Mouse (Mus musculus): ENCODE data around the gene Bcas1. TPM values are rescaled to one million over a fixed set of nuclear protein-coding genes. Genes with fewer than 3 reads are reported as not detected.
"Not testable (repeated sequence)": the region's sequence is repeated elsewhere in the genome, so short reads cannot be mapped to it uniquely, and the experiment has no call there.

The Bcas1 gene
- polyA plus RNA-seq, 1 experiment from 2014 or later = 1.00 TPM

GRCm38 (mm10) chr2:170453809-170454208, 26.2 kb upstream of the Bcas1 start:
- not testable (repeated sequence) for H3K4me3 ChIP-seq (replicated peaks); H3K4me1 ChIP-seq; ATAC-seq (ENCODE audit: low FRiP score); H3K9ac ChIP-seq; H3K4me2 ChIP-seq; H3K36me3 ChIP-seq (replicated peaks); H3K27ac ChIP-seq; H3K9me3 ChIP-seq; H3K27me3 ChIP-seq
- WGBS = 82% methylated on average over 4 of the region's 4 CpGs

DNA sequence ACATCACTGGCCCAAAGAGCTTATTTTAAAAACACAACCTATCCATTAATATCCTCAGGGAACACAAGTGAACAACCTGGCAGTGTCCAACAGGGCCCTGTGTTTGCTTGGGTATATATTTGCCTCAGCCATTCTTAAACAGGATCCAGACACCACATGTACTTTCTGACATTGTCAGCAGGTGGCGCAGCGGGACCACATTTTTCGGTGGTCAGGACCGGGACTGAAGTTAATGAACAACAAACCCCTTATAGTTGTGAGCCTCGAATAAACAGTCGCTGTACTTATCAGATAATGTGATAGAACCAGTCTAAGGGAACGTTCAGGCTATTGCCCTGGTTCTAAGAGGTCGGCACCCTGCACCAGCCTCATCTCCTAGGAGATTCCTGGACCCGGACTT, 23.3 kb upstream of the Bcas1 start:
- ATAC-seq (ENCODE audit: low FRiP score) = 0 out of 2 replicates have a peak, but pooled peaks have one; percentile 30
- H3K27ac ChIP-seq = no peak overlapping the region
- no peak overlapping the region for H3K9ac ChIP-seq
- peaks cover 3% of the 10 kb centered on the region for H3K4me1 ChIP-seq
- H3K27me3 ChIP-seq = peaks cover 9% of the 10 kb centered on the region; the same call in 1 of the 2 replicates
- no peak overlapping the region for H3K4me3 ChIP-seq (replicated peaks)
- no peak overlapping the region for H3K4me2 ChIP-seq
- H3K9me3 ChIP-seq = no peaks in the 10 kb centered on the region
- no peaks in the 10 kb centered on the region for H3K36me3 ChIP-seq (replicated peaks)
- WGBS = 11% methylated on average over 9 of the region's 9 CpGs

GRCm38 (mm10) chr2:170447651-170448050, 20.0 kb upstream of the Bcas1 start:
- Histone ChIP-seq H3K27me3 (peaks cover 9% of the 10 kb centered on the region; the same call in 1 of the 2 replicates), H3K9me3 (no peaks in the 10 kb centered on the region), H3K9ac (no peak overlapping the region), H3K4me2 (no peak overlapping the region), H3K4me1 (peaks cover 3% of the 10 kb centered on the region), H3K36me3 (replicated peaks) (no peaks in the 10 kb centered on the region), H3K4me3 (replicated peaks) (no peak overlapping the region), H3K27ac (no peak overlapping the region)
- no peak for ATAC-seq (ENCODE audit: low FRiP score)
- WGBS = 74% methylated on average over 10 of the region's 10 CpGs

GRCm38 (mm10) chr2:170446843-170447383, 19.3 kb upstream of the Bcas1 start:
- ATAC-seq (ENCODE audit: low FRiP score) = no peak
- H3K36me3 ChIP-seq (replicated peaks) = no peaks in the 10 kb centered on the region
- no peak overlapping the region for H3K4me2 ChIP-seq
- WGBS = 54% methylated on average over 5 of the region's 5 CpGs
- no peak overlapping the region for H3K9ac ChIP-seq
- H3K9me3 ChIP-seq = no peaks in the 10 kb centered on the region
- H3K27me3 ChIP-seq = peaks cover 9% of the 10 kb centered on the region; the same call in 1 of the 2 replicates
- H3K4me1 ChIP-seq = peaks cover 3% of the 10 kb centered on the region
- no peak overlapping the region for H3K4me3 ChIP-seq (replicated peaks)
- no peak overlapping the region for H3K27ac ChIP-seq

DNA sequence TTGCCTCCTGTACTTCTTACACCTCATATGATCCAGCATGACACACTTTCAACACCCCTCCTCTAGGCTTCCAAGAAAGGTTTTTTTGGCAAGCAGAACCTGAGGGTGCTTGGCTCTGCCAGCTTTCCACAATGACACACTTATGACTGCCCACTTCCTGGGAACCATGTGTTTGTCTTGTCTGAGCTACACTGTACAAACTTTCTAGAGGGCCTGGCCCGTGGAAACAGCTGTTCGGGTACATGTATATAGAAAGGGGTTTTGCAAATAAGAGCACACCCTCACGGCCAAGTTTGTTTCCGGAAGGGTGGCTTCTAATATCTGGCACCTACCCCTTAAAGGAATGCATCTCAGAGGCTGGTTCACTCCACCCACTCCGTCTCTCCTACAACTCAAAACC, 18.2 kb upstream of the Bcas1 start:
- 94% methylated on average over 5 of the region's 5 CpGs for WGBS
- Histone ChIP-seq H3K4me2 (no peak overlapping the region), H3K27ac (no peak overlapping the region), H3K9ac (no peak overlapping the region), H3K4me3 (replicated peaks) (no peak overlapping the region), H3K4me1 (no peaks in the 10 kb centered on the region), H3K27me3 (peaks cover 4% of the 10 kb centered on the region; the same call in 1 of the 2 replicates), H3K36me3 (replicated peaks) (no peaks in the 10 kb centered on the region), H3K9me3 (no peaks in the 10 kb centered on the region)
- no peak for ATAC-seq (ENCODE audit: low FRiP score)

DNA sequence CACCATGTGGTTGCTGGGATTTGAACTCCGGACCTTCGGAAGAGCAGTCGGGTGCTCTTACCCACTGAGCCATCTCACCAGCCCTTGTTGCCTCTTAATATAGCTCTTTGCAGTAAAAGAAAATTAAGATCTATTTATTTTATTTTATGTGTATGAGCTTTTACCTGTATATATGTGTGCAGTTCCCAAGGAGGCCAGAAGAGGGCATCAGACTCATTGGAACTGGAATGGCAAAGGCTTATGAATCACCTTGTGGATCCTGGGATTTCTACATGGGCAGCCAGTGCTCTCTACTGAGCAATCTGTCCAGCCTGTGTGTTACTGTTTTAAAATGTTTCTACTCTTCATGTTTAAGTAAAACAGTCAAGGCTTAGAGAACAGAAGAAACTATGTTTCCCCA, 14.9 kb upstream of the Bcas1 start:
- H3K36me3 ChIP-seq (replicated peaks) = no peaks in the 10 kb centered on the region
- peaks cover 3% of the 10 kb centered on the region; the same call in 1 of the 2 replicates for H3K27me3 ChIP-seq
- no peak overlapping the region for H3K27ac ChIP-seq
- H3K4me3 ChIP-seq (replicated peaks) = no peak overlapping the region
- 73% methylated on average over 3 of the region's 3 CpGs for WGBS
- no peak overlapping the region for H3K4me2 ChIP-seq
- H3K4me1 ChIP-seq = no peaks in the 10 kb centered on the region
- no peak overlapping the region for H3K9ac ChIP-seq
- ATAC-seq (ENCODE audit: low FRiP score) = no peak
- no peaks in the 10 kb centered on the region for H3K9me3 ChIP-seq

DNA sequence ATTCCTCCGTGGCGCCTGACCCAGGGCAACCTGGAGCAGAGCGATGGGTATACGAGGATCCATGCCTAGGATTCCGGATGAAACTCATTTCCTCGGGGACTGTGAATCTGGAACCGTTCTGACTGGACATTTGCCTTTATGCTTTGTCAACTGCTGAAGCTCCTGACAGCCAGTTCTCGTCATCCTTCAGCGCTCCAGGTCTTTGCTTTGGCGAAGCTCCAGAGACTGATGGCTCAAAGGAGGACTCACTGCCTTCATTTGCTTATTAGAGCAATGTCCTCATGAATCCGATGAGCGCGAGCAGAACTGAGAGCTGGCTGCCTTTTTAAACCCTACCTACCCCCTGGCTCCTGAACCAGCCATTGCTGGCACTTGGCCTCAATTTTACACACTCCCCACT, 11.1 kb upstream of the Bcas1 start:
- H3K4me3 ChIP-seq (replicated peaks) = no peak overlapping the region
- no peak for ATAC-seq (ENCODE audit: low FRiP score)
- no peak overlapping the region for H3K9ac ChIP-seq
- H3K4me2 ChIP-seq = no peak overlapping the region
- no peaks in the 10 kb centered on the region for H3K4me1 ChIP-seq
- H3K36me3 ChIP-seq (replicated peaks) = no peaks in the 10 kb centered on the region
- WGBS = 45% methylated on average over 13 of the region's 13 CpGs
- no peaks in the 10 kb centered on the region for H3K9me3 ChIP-seq
- no peak overlapping the region for H3K27ac ChIP-seq
- H3K27me3 ChIP-seq = peaks cover 10% of the 10 kb centered on the region; the same call in 1 of the 2 replicates

DNA sequence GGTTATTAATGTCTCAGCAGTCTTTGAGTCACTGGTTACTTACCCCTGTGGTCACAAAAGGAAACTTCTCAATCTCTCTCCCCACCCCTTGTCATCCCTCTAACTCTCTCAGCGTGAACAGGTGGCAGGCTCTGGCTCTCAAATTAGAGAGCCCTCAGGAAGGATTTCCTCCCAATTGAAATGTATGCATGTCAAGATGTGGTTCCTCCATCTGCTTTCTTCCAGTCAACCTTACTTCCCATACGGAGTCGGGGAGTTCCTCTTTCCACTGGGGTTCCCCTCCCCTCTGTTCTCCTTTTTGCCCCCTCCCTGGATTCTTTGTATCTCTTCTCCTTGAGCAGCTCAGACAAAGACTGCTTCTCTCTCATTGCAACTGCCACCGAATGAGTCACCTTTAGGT, 8.6 kb upstream of the Bcas1 start:
- no peaks in the 10 kb centered on the region for H3K36me3 ChIP-seq (replicated peaks)
- H3K4me1 ChIP-seq = no peaks in the 10 kb centered on the region
- H3K4me3 ChIP-seq (replicated peaks) = no peak overlapping the region
- H3K9ac ChIP-seq = no peak overlapping the region
- no peak overlapping the region for H3K4me2 ChIP-seq
- H3K27me3 ChIP-seq = peaks cover 10% of the 10 kb centered on the region; the same call in 1 of the 2 replicates
- WGBS = 64% methylated on average over 4 of the region's 4 CpGs
- ATAC-seq (ENCODE audit: low FRiP score) = no peak
- no peaks in the 10 kb centered on the region for H3K9me3 ChIP-seq
- no peak overlapping the region for H3K27ac ChIP-seq

DNA sequence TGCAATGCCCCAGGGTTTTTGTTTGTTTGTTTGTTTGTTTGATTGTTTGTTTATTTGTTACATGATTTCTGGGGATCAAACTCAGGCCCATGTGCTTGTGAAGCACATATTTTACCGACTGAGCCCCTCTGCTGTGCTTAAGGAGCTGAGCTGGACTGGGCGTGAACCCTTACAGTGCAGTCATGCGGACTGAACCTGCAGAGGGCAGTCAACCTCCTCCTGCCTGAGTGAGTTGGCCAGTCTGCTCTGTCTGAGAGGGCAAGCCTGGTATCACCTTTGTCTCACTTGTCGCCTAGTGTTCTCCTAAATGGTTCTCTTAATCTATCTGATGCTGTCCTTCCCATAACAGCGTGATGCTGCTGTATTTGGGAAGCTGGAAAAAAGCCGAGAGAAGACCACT, 4.5 kb upstream of the Bcas1 start:
- WGBS = 48% methylated on average over 6 of the region's 6 CpGs
- Histone ChIP-seq H3K4me2 (no peak overlapping the region), H3K9me3 (no peaks in the 10 kb centered on the region), H3K4me1 (no peaks in the 10 kb centered on the region), H3K4me3 (replicated peaks) (no peak overlapping the region), H3K36me3 (replicated peaks) (no peaks in the 10 kb centered on the region), H3K27ac (no peak overlapping the region), H3K9ac (no peak overlapping the region), H3K27me3 (0 out of 2 replicates have a peak, but pooled peaks cover 9% of the 10 kb centered on the region)
- ATAC-seq (ENCODE audit: low FRiP score) = no peak

DNA sequence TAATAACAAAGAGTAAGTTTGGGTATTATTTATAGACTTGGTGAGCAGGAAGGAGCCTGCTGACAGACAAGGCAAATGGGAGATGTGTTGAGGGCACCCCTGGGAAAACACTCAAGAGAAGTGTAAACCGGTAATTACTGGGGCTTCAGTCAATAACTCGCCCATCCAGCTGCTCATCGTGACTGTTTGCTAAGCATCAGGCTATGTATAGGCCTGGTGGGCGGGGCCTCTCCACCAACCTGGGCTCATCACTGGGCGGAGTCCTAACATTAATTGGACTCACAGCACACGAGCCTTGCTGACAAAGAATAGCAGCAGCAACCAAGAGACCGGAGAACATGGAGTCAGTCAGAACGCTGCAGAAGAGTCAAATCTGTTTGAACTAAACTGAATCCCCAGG, 1.3 kb upstream of the Bcas1 start:
- no peaks in the 10 kb centered on the region for H3K4me1 ChIP-seq
- 0 out of 2 replicates have a peak, but pooled peaks have one; percentile 27 for ATAC-seq (ENCODE audit: low FRiP score)

GRCm38 (mm10) chr2:170424131-170424530, 3.5 kb downstream of the Bcas1 start:
- Histone ChIP-seq H3K4me1 (no peaks in the 10 kb centered on the region), H3K9ac (no peak overlapping the region), H3K9me3 (no peaks in the 10 kb centered on the region), H3K27ac (no peak overlapping the region), H3K4me3 (replicated peaks) (no peak overlapping the region), H3K36me3 (replicated peaks) (no peaks in the 10 kb centered on the region), H3K4me2 (no peak overlapping the region), H3K27me3 (no peaks in the 10 kb centered on the region)
- 60% methylated on average over 3 of the region's 3 CpGs for WGBS
- no peak for ATAC-seq (ENCODE audit: low FRiP score)

More for the DNA sequence above, 1.3 kb upstream of the Bcas1 start:
- H3K36me3 ChIP-seq (replicated peaks) = no peaks in the 10 kb centered on the region
- H3K9ac ChIP-seq = no peak overlapping the region
- H3K4me2 ChIP-seq = no peak overlapping the region
- H3K27me3 ChIP-seq = 0 out of 2 replicates have a peak, but pooled peaks cover 3% of the 10 kb centered on the region
- 59% methylated on average over 8 of the region's 8 CpGs for WGBS
- no peak overlapping the region for H3K4me3 ChIP-seq (replicated peaks)
- H3K9me3 ChIP-seq = no peaks in the 10 kb centered on the region
- no peak overlapping the region for H3K27ac ChIP-seq

DNA sequence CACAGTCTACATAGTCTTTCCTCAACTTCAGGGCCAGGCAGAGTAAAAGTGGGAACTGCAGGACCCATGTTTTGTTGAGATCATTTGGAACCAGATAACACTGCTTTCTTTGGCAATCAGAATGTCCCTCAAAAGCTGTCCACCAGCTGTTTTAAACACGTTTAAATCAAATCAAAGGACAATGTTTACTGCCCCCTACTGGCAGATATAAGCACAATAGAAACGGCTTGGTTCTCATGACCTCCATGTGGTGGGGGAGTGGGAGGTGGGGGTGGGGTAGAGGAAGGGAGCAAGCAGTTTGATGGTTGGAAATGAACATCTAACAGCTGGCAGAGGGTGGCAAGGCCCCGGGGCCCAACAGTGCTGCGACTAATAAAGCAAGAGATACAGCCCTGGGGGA, 5.7 kb downstream of the Bcas1 start:
- H3K9ac ChIP-seq = no peak overlapping the region
- H3K4me2 ChIP-seq = no peak overlapping the region
- H3K4me1 ChIP-seq = no peaks in the 10 kb centered on the region
- no peak overlapping the region for H3K27ac ChIP-seq
- no peak for ATAC-seq (ENCODE audit: low FRiP score)
- no peaks in the 10 kb centered on the region for H3K27me3 ChIP-seq
- 51% methylated on average over 4 of the region's 4 CpGs for WGBS
- no peak overlapping the region for H3K4me3 ChIP-seq (replicated peaks)
- no peaks in the 10 kb centered on the region for H3K9me3 ChIP-seq
- no peaks in the 10 kb centered on the region for H3K36me3 ChIP-seq (replicated peaks)

GRCm38 (mm10) chr2:170418748-170419147, 8.9 kb downstream of the Bcas1 start:
- Histone ChIP-seq H3K9ac (no peak overlapping the region), H3K27ac (no peak overlapping the region), H3K36me3 (replicated peaks) (no peaks in the 10 kb centered on the region), H3K27me3 (no peaks in the 10 kb centered on the region), H3K4me2 (no peak overlapping the region), H3K9me3 (no peaks in the 10 kb centered on the region), H3K4me1 (no peaks in the 10 kb centered on the region), H3K4me3 (replicated peaks) (no peak overlapping the region)
- 52% methylated on average over 10 of the region's 10 CpGs for WGBS
- ATAC-seq (ENCODE audit: low FRiP score) = no peak

Data from forebrain, embryonic 12.5 days (tissue).